Mouse (Mus musculus) E14TG2a.4 (cell line): ENCODE measurements around the gene Mup11.
"Not testable (repeated sequence)": the region's sequence is repeated elsewhere in the genome, so short reads cannot be mapped to it uniquely, and the experiment has no call there.

Experiments used
- H3K27me3 ChIP-seq: 2 replicates; pipeline ENCODE4 v1.6.1; 2014; ENCODE audit warnings: low read length, control low read depth; ENCODE audit not compliant: insufficient read depth
- H3K36me3 ChIP-seq: 2 replicates; pipeline ENCODE4 v1.6.1; 2014; ENCODE audit warnings: low read length, control low read depth; ENCODE audit not compliant: insufficient read depth
- H3K4me1 ChIP-seq: replicated peaks from 2 replicates; pipeline ENCODE4 v1.6.1; 2014; ENCODE audit warnings: low read depth, low read length, control low read depth
- H3K4me3 ChIP-seq: replicated peaks from 2 replicates; pipeline ENCODE4 v1.5.1; 2014; ENCODE audit warnings: mild to moderate bottlenecking, low read length
- H3K9me3 ChIP-seq: 2 replicates; pipeline ENCODE4 v1.6.1; 2014; ENCODE audit warnings: low read length, control low read depth

The Mup11 gene

DNA sequence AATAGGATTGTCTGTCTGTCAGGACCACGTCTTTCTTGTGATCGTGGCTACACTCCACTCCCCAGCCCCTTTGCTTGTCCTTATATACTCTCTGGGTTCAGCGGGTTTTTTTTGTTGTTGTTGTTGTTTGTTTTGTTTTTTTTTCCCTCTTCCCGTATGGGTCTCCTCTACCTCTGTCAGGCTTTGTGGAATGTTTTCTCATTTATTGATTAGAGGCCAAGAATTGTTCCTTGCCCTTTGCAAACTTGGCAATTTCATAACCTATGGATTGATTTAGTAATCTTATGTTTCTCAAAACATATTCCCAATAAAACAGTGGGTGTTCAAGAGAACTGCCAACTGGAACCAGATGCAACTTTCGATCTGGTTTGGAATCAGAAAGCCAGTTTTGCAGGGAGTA lies at the start of gene Mup11:
Mup11 (minus strand) TSS at position 101 of the 400 bp plus-strand sequence.
- not testable (repeated sequence) for H3K36me3 ChIP-seq, H3K9me3 ChIP-seq, H3K4me1 ChIP-seq, H3K4me3 ChIP-seq, H3K27me3 ChIP-seq
